8 mouse cellular contexts compared by ENCODE assay signal in genomic region chr10:77517066-77517620, GRCm38 (mm10). TPM values are rescaled to one million over a fixed set of nuclear protein-coding genes. Genes with fewer than 3 reads are reported as not detected.
DNase-seq lines count a peak whose midpoint lies in the region; ATAC-seq and TF ChIP-seq lines count a peak whose summit lies in the region.

No protein-coding gene starts in this region.

- DNase-seq in layer of hippocampus, postnatal 14 days (ENCODE audit: low spot score in 2 of 2) = peak; percentile 55 to 63
- DNase-seq in layer of hippocampus, adult 11-12 months (ENCODE audit: low spot score) = no peak
- peak; percentile 44 for DNase-seq in c-Kit-negative CD71-positive TER-119-positive erythroid progenitor cells, embryonic 14.5 days (ENCODE audit: low read depth, low spot score)
- DNase-seq in forebrain, embryonic 11.5 days (ENCODE audit: low spot score) = peak; percentile 81
- peak; percentile 83 for DNase-seq in hindbrain, embryonic 11.5 days (ENCODE audit: low spot score)
- DNase-seq in liver = peak; percentile 74
- peak; percentile 58 to 74 for DNase-seq in natural killer cell, adult 2 months (ENCODE audit: low spot score in 2 of 2)
- peak; percentile 78 for DNase-seq in stomach, postnatal 0 days (ENCODE audit: low spot score)

- H3K4me2 ChIP-seq in forebrain, embryonic 11.5 days (ENCODE audit: low read depth, low read length, severe bottlenecking) = no peak overlapping the region; the same call in 1 of the 2 replicates
- no peak overlapping the region for H3K4me2 ChIP-seq in hindbrain, embryonic 11.5 days (replicated peaks; ENCODE audit: low read depth, low read length)
- peak overlapping the region; percentile 89; the same call in 1 of the 2 replicates for H3K4me2 ChIP-seq in stomach, postnatal 0 days (replicated peaks; ENCODE audit: low read depth)

- WGBS in forebrain, embryonic 11.5 days = 20% methylated on average over 20 of the region's 20 CpGs
- 25% methylated on average over 20 of the region's 20 CpGs for WGBS in hindbrain, embryonic 11.5 days
- 17% methylated on average over 20 of the region's 20 CpGs for WGBS in stomach, postnatal 0 days

- no peaks in the 10 kb centered on the region for H3K27me3 ChIP-seq in forebrain, embryonic 11.5 days (ENCODE audit: control insufficient read depth, insufficient read depth, low read length)
- peaks cover 2% of the 10 kb centered on the region; the same call in 1 of the 2 replicates for H3K27me3 ChIP-seq in hindbrain, embryonic 11.5 days (ENCODE audit: control insufficient read depth, insufficient read depth, low read length)
- H3K27me3 ChIP-seq in stomach, postnatal 0 days (ENCODE audit: control insufficient read depth, insufficient read depth, low read length) = no peaks in the 10 kb centered on the region

- peak overlapping the region; percentile 14; the same call in 1 of the 2 replicates for H3K9ac ChIP-seq in forebrain, embryonic 11.5 days (ENCODE audit: low read length)
- no peak overlapping the region for H3K9ac ChIP-seq in hindbrain, embryonic 11.5 days (ENCODE audit: low read depth, low read length)
- H3K9ac ChIP-seq in stomach, postnatal 0 days (ENCODE audit: low read length) = no peak overlapping the region

- TF ChIP-seq EP300 in stomach, postnatal 0 days (optimal IDR thresholded peaks at IDR 0.05) = no peak

- H3K9me3 ChIP-seq in forebrain, embryonic 11.5 days (ENCODE audit: control insufficient read depth, low read length) = no peaks in the 10 kb centered on the region
- H3K9me3 ChIP-seq in hindbrain, embryonic 11.5 days (ENCODE audit: control insufficient read depth, low read length) = no peaks in the 10 kb centered on the region
- no peaks in the 10 kb centered on the region for H3K9me3 ChIP-seq in stomach, postnatal 0 days (ENCODE audit: control insufficient read depth, low read length)

- H3K36me3 ChIP-seq in forebrain, embryonic 11.5 days (ENCODE audit: control insufficient read depth, insufficient read depth, low read length) = no peaks in the 10 kb centered on the region
- H3K36me3 ChIP-seq in hindbrain, embryonic 11.5 days (ENCODE audit: control insufficient read depth, insufficient read depth, low read length) = no peaks in the 10 kb centered on the region
- H3K36me3 ChIP-seq in stomach, postnatal 0 days (ENCODE audit: control insufficient read depth, insufficient read depth, low read length) = peaks cover under 1% of the 10 kb centered on the region; the same call in 1 of the 2 replicates

- H3K27ac ChIP-seq in forebrain, embryonic 11.5 days (ENCODE audit: low read depth, low read length) = no peak overlapping the region
- H3K27ac ChIP-seq in hindbrain, embryonic 11.5 days (ENCODE audit: low read depth, low read length) = no peak overlapping the region
- H3K27ac ChIP-seq in stomach, postnatal 0 days (replicated peaks) = no peak overlapping the region

- no peak overlapping the region for H3K4me3 ChIP-seq in forebrain, embryonic 11.5 days (ENCODE audit: low read depth, low read length)
- H3K4me3 ChIP-seq in hindbrain, embryonic 11.5 days (ENCODE audit: low read depth, low read length) = no peak overlapping the region
- no peak overlapping the region for H3K4me3 ChIP-seq in stomach, postnatal 0 days (ENCODE audit: low read depth, low read length)

- peaks cover 9% of the 10 kb centered on the region; the same call in 1 of the 2 replicates for H3K4me1 ChIP-seq in forebrain, embryonic 11.5 days (replicated peaks; ENCODE audit: control insufficient read depth, insufficient read depth, low read length)
- peaks cover 6% of the 10 kb centered on the region for H3K4me1 ChIP-seq in hindbrain, embryonic 11.5 days (replicated peaks; ENCODE audit: control insufficient read depth, insufficient read depth, low read length)
- no peaks in the 10 kb centered on the region for H3K4me1 ChIP-seq in stomach, postnatal 0 days (replicated peaks; ENCODE audit: control insufficient read depth, insufficient read depth)

- peak; percentile 38 for ATAC-seq in forebrain, embryonic 11.5 days (replicated peaks; ENCODE audit: low FRiP score)
- no peak for ATAC-seq in hindbrain, embryonic 11.5 days (ENCODE audit: low FRiP score)
- peak; percentile 18 for ATAC-seq in stomach, postnatal 0 days (ENCODE audit: low FRiP score, low TSS enrichment)

- TF ChIP-seq CTCF in stomach, postnatal 0 days (IDR thresholded peaks at IDR 0.05; ENCODE audit: low read depth) = peak; percentile 95

RNA-seq across cellular contexts. Expression of gene Fam207a, which starts 1.6 kb away (rescaled TPM):
- total RNA-seq in layer of hippocampus, postnatal 14 days (2021) = 10 to 100 TPM; 32.3 to 34.9 TPM
- polyA plus RNA-seq in forebrain, embryonic 11.5 days (2014; fragmentation: Nextera tagmentation; extraction: Ambion mirVana) = 40.6 and 41.9 TPM in 2 replicates
- polyA plus RNA-seq in hindbrain, embryonic 11.5 days (2014; fragmentation: Nextera tagmentation; extraction: Ambion mirVana) = 34.6 and 41.8 TPM in 2 replicates
- polyA plus RNA-seq in stomach, postnatal 0 days (2015; fragmentation: Nextera tagmentation; extraction: Ambion mirVana) = 25.2 and 28.8 TPM in 2 replicates

RNA-seq across cellular contexts. Expression of gene Itgb2, which starts 12.9 kb away (rescaled TPM):
- total RNA-seq in layer of hippocampus, postnatal 14 days (2021) = 1 to 10 TPM; 2.2 to 3.1 TPM
- 1.2 and 1.3 TPM in 2 replicates for polyA plus RNA-seq in forebrain, embryonic 11.5 days (2014; fragmentation: Nextera tagmentation; extraction: Ambion mirVana)
- 1.2 and 1.8 TPM in 2 replicates for polyA plus RNA-seq in hindbrain, embryonic 11.5 days (2014; fragmentation: Nextera tagmentation; extraction: Ambion mirVana)
- 1.3 TPM in 2 replicates for polyA plus RNA-seq in stomach, postnatal 0 days (2015; fragmentation: Nextera tagmentation; extraction: Ambion mirVana)
